Mouse (Mus musculus) intestine, embryonic 15.5 days (tissue): ENCODE data around the gene Gm26920. TPM values are rescaled to one million over a fixed set of nuclear protein-coding genes. Genes with fewer than 3 reads are reported as not detected.
"Not testable (repeated sequence)": the region's sequence is repeated elsewhere in the genome, so short reads cannot be mapped to it uniquely, and the experiment has no call there.

Experiments used
- ATAC-seq: fragments of 200-750 bp; cut with Nextera tagmentation; 2 replicates; pipeline ENCODE4 v1.8.0; 2017; ENCODE audit warnings: moderate TSS enrichment, moderate library complexity
- H3K27ac ChIP-seq: fragments of 300-500 bp; sonication (generic); 2 replicates; pipeline ENCODE4 v1.5.1; 2015; ENCODE audit warnings: mild to moderate bottlenecking, inconsistent platforms
- H3K27me3 ChIP-seq: fragments of 300-500 bp; sonication (generic); replicated peaks from 2 replicates; pipeline ENCODE4 v1.6.1; 2015; ENCODE audit warnings: inconsistent platforms
- H3K36me3 ChIP-seq: fragments of 300-500 bp; sonication (generic); 2 replicates; pipeline ENCODE4 v1.6.1; 2015; ENCODE audit warnings: inconsistent platforms
- H3K4me1 ChIP-seq: fragments of 300-500 bp; sonication (generic); replicated peaks from 2 replicates; pipeline ENCODE4 v1.6.1; 2015; ENCODE audit warnings: inconsistent platforms
- H3K4me2 ChIP-seq: fragments of 300-500 bp; sonication (generic); replicated peaks from 2 replicates; pipeline ENCODE4 v1.6.1; 2015; ENCODE audit warnings: mild to moderate bottlenecking, inconsistent platforms
- H3K4me3 ChIP-seq: fragments of 300-500 bp; sonication (generic); replicated peaks from 2 replicates; pipeline ENCODE4 v1.5.1; 2015; ENCODE audit warnings: inconsistent platforms
- H3K9ac ChIP-seq: fragments of 300-500 bp; sonication (generic); 2 replicates; pipeline ENCODE4 v1.6.1; 2015; ENCODE audit warnings: inconsistent platforms
- H3K9me3 ChIP-seq: fragments of 300-500 bp; sonication (generic); 2 replicates; pipeline ENCODE4 v1.6.1; 2016; ENCODE audit warnings: inconsistent platforms
- WGBS: fragments of 180-500 bp; shearing (Covaris S2); methylation state at CpG from one replicate; pipeline ENCODE4 v1.1.7; 2015; 5-methylcytosine and 5-hydroxymethylcytosine counted together
- polyA plus RNA-seq: library from polyadenylated mRNA; unstranded; fragments of >200 nt; fragmentation: Nextera tagmentation; extraction: Ambion mirVana; gene quantifications from 2 replicates; pipeline ENCODE4 v1.2.1, GENCODE M21; 2015

Gene Gm26920
- polyA plus RNA-seq: 1.2 and 1.5 TPM in 2 replicates

GRCm38 (mm10) chr7:30090092-30090969, at the start of gene Gm26920, which contains the start of gene Zfp566:
Gm26920 (minus strand) TSS chr7:30090410.
Zfp566 (minus strand) TSS chr7:30090527.
- no peaks in the 10 kb centered on the region for H3K9me3 ChIP-seq
- whole genome bisulfite sequencing: 0% methylated on average over 40 of the region's 40 CpGs
- H3K4me2 ChIP-seq: peak within 1 kb of the TSS; percentile 74

GRCm38 (mm10) chr7:30136826-30137225, 46.6 kb upstream of the Gm26920 start:
- Histone ChIP-seq H3K9ac (no peak overlapping the region), H3K27ac (no peak overlapping the region), H3K4me3 (no peak overlapping the region), H3K36me3 (peaks cover 21% of the 10 kb centered on the region), H3K27me3 (no peaks in the 10 kb centered on the region), H3K4me2 (no peak overlapping the region), H3K4me1 (0 out of 2 replicates have a peak, but pooled peaks cover 3% of the 10 kb centered on the region), H3K9me3 (no peaks in the 10 kb centered on the region)
- 91% methylated on average over 10 of the region's 10 CpGs for WGBS
- no peak for ATAC-seq

More at GRCm38 (mm10) chr7:30090092-30090969, at the start of gene Gm26920, which contains the start of gene Zfp566:
- peak within 1 kb of the TSS; percentile 62 for H3K4me3 ChIP-seq
- H3K27ac ChIP-seq: peak within 1 kb of the TSS; percentile 80
- H3K9ac ChIP-seq: peak within 1 kb of the TSS; percentile 55
- H3K36me3 ChIP-seq: peaks cover 8% of the 10 kb centered on the region
- H3K4me1 ChIP-seq: peaks cover 15% of the 10 kb centered on the region
- H3K27me3 ChIP-seq: no peaks in the 10 kb centered on the region
- peak; percentile 94 for ATAC-seq

GRCm38 (mm10) chr7:30132396-30132795, 42.2 kb upstream of the Gm26920 start:
- Histone ChIP-seq H3K27me3 (no peaks in the 10 kb centered on the region), H3K9ac (no peak overlapping the region), H3K9me3 (no peaks in the 10 kb centered on the region), H3K36me3 (peaks cover 16% of the 10 kb centered on the region), H3K4me1 (0 out of 2 replicates have a peak, but pooled peaks cover 3% of the 10 kb centered on the region), H3K4me2 (no peak overlapping the region), H3K4me3 (no peak overlapping the region), H3K27ac (no peak overlapping the region)
- ATAC-seq: no peak
- WGBS: 92% methylated on average over 4 of the region's 4 CpGs

GRCm38 (mm10) chr7:30129900-30130299, 39.7 kb upstream of the Gm26920 start:
- no peak overlapping the region for H3K4me2 ChIP-seq
- H3K9me3 ChIP-seq: no peaks in the 10 kb centered on the region
- 94% methylated on average over 8 of the region's 8 CpGs for WGBS
- no peak for ATAC-seq
- no peak overlapping the region for H3K4me3 ChIP-seq
- no peaks in the 10 kb centered on the region for H3K27me3 ChIP-seq
- 0 out of 2 replicates have a peak, but pooled peaks cover 3% of the 10 kb centered on the region for H3K4me1 ChIP-seq
- no peak overlapping the region for H3K9ac ChIP-seq
- H3K27ac ChIP-seq: no peak overlapping the region
- H3K36me3 ChIP-seq: peaks cover 16% of the 10 kb centered on the region

- H3K36me3 ChIP-seq: no peaks in the 10 kb centered on the region
- peak overlapping the region; percentile 90 for H3K4me2 ChIP-seq
- 0 out of 2 replicates have a peak, but pooled peaks cover 2% of the 10 kb centered on the region for H3K4me1 ChIP-seq
- peak overlapping the region; percentile 70 for H3K9ac ChIP-seq
- H3K27me3 ChIP-seq: no peaks in the 10 kb centered on the region
- ATAC-seq: no peak
- no peaks in the 10 kb centered on the region for H3K9me3 ChIP-seq
- WGBS: 4% methylated on average over 15 of the region's 15 CpGs
- peak overlapping the region; percentile 46; the same call in 1 of the 2 replicates for H3K27ac ChIP-seq
- peak overlapping the region; percentile 63 for H3K4me3 ChIP-seq
Observed at GRCm38 (mm10) chr7:30122188-30122530, 31.9 kb upstream of the Gm26920 start.

- Histone ChIP-seq H3K9ac (peak within 1 kb of the TSS; percentile 70), H3K27me3 (no peaks in the 10 kb centered on the region), H3K4me2 (peak within 1 kb of the TSS; percentile 90), H3K4me1 (0 out of 2 replicates have a peak, but pooled peaks cover 2% of the 10 kb centered on the region), H3K36me3 (no peaks in the 10 kb centered on the region), H3K27ac (peak within 1 kb of the TSS; percentile 58), H3K4me3 (peak within 1 kb of the TSS; percentile 63), H3K9me3 (no peaks in the 10 kb centered on the region)
- ATAC-seq: peak; percentile 97
- under 1% methylated on average over 60 of the region's 61 CpGs for WGBS
Observed at GRCm38 (mm10) chr7:30121308-30122187, 31.3 kb upstream of the Gm26920 start, which contains the start of gene Zfp382. Zfp382 (plus strand) TSS chr7:30121942.

- not testable (repeated sequence) for H3K4me2 ChIP-seq, H3K27me3 ChIP-seq, ATAC-seq, H3K9me3 ChIP-seq, H3K36me3 ChIP-seq, H3K27ac ChIP-seq, H3K9ac ChIP-seq, H3K4me1 ChIP-seq, H3K4me3 ChIP-seq
- WGBS: 93% methylated on average over 12 of the region's 12 CpGs
Observed at GRCm38 (mm10) chr7:30117935-30118334, 27.7 kb upstream of the Gm26920 start.

- no peaks in the 10 kb centered on the region for H3K9me3 ChIP-seq
- no peak overlapping the region for H3K9ac ChIP-seq
- H3K4me3 ChIP-seq: no peak overlapping the region
- no peak for ATAC-seq
- 93% methylated on average over 5 of the region's 5 CpGs for WGBS
- no peak overlapping the region for H3K27ac ChIP-seq
- no peaks in the 10 kb centered on the region for H3K36me3 ChIP-seq
- H3K4me1 ChIP-seq: no peaks in the 10 kb centered on the region
- H3K4me2 ChIP-seq: no peak overlapping the region
- H3K27me3 ChIP-seq: no peaks in the 10 kb centered on the region
Observed at GRCm38 (mm10) chr7:30116076-30116475, 25.9 kb upstream of the Gm26920 start.

- Histone ChIP-seq H3K4me1 (0 out of 2 replicates have a peak, but pooled peaks cover 3% of the 10 kb centered on the region), H3K4me3 (no peak overlapping the region), H3K9me3 (no peaks in the 10 kb centered on the region), H3K4me2 (no peak overlapping the region), H3K27ac (no peak overlapping the region), H3K27me3 (no peaks in the 10 kb centered on the region), H3K9ac (no peak overlapping the region), H3K36me3 (peaks cover 37% of the 10 kb centered on the region)
- ATAC-seq: no peak
- WGBS: 85% methylated on average over 13 of the region's 13 CpGs
Observed at GRCm38 (mm10) chr7:30099297-30099696, 9.1 kb upstream of the Gm26920 start.

- Histone ChIP-seq H3K4me1 (peaks cover 9% of the 10 kb centered on the region; the same call in 1 of the 2 replicates), H3K9me3 (no peaks in the 10 kb centered on the region), H3K27ac (no peak overlapping the region), H3K4me2 (peak overlapping the region; percentile 67), H3K27me3 (no peaks in the 10 kb centered on the region), H3K36me3 (peaks cover 14% of the 10 kb centered on the region), H3K9ac (peak overlapping the region; percentile 36), H3K4me3 (peak overlapping the region; percentile 63)
- ATAC-seq: no peak
- 1% methylated on average over 5 of the region's 5 CpGs for WGBS
Observed at GRCm38 (mm10) chr7:30095551-30096125, 5.4 kb upstream of the Gm26920 start.

- ATAC-seq: peak; percentile 88
- peak within 1 kb of the TSS; percentile 67 for H3K4me2 ChIP-seq
Observed at GRCm38 (mm10) chr7:30094646-30095429, 4.6 kb upstream of the Gm26920 start, which contains the start of gene Zfp260. Zfp260 (plus strand) TSS chr7:30094777.

More at GRCm38 (mm10) chr7:30094646-30095429, 4.6 kb upstream of the Gm26920 start, which contains the start of gene Zfp260:
- Histone ChIP-seq H3K9ac (peak within 1 kb of the TSS; percentile 82), H3K4me3 (peak within 1 kb of the TSS; percentile 63), H3K9me3 (no peaks in the 10 kb centered on the region), H3K27me3 (no peaks in the 10 kb centered on the region), H3K27ac (peak within 1 kb of the TSS; percentile 97), H3K4me1 (peaks cover 9% of the 10 kb centered on the region; the same call in 1 of the 2 replicates), H3K36me3 (peaks cover 9% of the 10 kb centered on the region; the same call in 1 of the 2 replicates)
- WGBS: under 1% methylated on average over 26 of the region's 26 CpGs
